Mouse (Mus musculus) heart, postnatal 0 days (tissue): ENCODE results near the gene Josd1.

Source experiments
- CTCF ChIP-seq: IDR thresholded peaks from 2 replicates; pipeline ENCODE4 v1.5.1; 2016; ENCODE audit warnings: antibody characterized with exemption, control low read depth, low read depth
- EP300 ChIP-seq: IDR thresholded peaks from 2 replicates; pipeline ENCODE4 v1.6.1; 2016; ENCODE audit warnings: antibody characterized with exemption, low read depth

- no peak for TF ChIP-seq CTCF
- TF ChIP-seq EP300, result no peak
Observed at GRCm38 (mm10) chr15:79641135-79641817, 46.4 kb downstream of the Josd1 start.
